Mouse (Mus musculus) gastrocnemius, adult 18-20 months (tissue): Measurements from ENCODE around the gene Il23a. TPM values are rescaled to one million over a fixed set of nuclear protein-coding genes. Genes with fewer than 3 reads are reported as not detected.
"Not testable (repeated sequence)": the region's sequence is repeated elsewhere in the genome, so short reads cannot be mapped to it uniquely, and the experiment has no call there.

Source experiments
- DNase-seq: peaks from one replicate; pipeline ENCODE4 v3.0.0; 2021; ENCODE audit warnings: low spot score
- total RNA-seq, 2 experiments: library from RNA; stranded (reverse); gene quantifications; 2 replicates each; pipeline ENCODE4 v1.2.3; 2021

Gene Il23a
- total RNA-seq, 2 experiments from 2014 or later = not detected

- DNase-seq = no peak
Measured at GRCm38 (mm10) chr10:128309654-128310053, 11.1 kb upstream of the Il23a start.

DNA sequence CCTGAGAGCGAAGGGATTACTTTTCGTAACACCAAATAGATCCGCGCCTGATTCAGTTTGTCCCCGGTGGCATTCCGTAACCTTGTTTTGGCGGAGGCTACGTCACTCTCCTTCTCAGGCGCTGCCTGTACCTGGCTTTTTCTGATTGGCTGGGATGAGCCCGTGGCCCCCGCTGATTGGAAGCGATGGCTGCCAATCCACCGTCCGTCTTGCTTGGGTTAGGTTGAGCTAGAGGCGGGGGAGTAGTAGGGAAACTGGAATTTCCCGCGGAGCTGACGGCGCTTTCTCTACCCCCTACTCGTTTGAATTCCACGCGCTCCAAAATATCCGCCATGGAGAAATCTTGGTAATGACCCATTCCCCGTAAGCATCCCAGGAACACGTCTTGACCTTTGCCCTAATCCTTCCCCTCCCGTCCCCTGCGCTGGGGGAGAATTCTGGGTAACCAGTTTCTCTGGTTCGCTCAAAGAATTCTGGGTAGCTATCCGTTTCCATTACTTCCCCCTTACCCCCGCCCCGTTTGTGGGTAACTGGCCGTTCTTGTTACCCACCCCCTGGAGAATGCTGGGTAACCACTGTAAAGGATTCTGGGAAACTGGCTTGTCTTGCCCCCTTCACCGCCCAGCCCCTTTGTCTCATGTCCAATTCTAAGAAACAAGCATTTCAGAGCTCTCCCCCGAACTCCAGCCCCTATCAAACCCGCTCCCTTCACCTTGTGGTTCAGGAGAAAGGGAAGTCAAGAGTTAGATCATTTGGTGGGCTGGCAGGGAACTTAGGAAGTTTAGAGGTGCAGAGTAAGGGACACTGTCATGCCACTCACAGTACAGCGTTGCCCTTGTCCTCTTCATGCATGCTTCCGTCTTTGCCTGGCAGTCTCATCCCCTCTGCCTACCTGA lies 4.8 kb upstream of the Il23a start, which contains the start of gene Pan2:
TSS of gene Pan2 (plus strand) at position 210 of the 896 bp plus-strand sequence.
- DNase-seq = peak; percentile 100

- no peak for DNase-seq
Measured at GRCm38 (mm10) chr10:128302785-128303125, 4.2 kb upstream of the Il23a start.

GRCm38 (mm10) chr10:128302357-128302756 lies 3.8 kb upstream of the Il23a start:
- DNase-seq = no peak

DNA sequence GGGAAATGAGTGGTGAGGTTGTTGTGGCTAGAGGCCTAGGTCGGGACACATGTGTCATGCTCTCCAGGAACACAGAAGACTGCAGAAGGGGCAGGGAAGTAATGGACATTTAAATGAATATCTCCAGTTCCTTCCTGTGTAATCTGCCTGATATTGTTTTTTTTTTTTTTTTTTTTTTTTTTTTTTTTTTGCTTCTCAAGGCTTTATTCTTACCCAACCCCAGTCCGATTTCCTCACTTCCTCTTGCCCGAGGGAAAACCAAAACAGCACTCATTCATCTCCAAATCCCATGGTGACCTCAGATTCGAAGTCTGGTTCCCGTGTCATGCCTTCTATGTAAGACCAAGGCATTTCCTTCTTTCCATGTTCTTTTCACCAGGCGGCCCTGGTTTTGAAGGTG lies 309 bp downstream of the Il23a start:
- no peak for DNase-seq

DNA sequence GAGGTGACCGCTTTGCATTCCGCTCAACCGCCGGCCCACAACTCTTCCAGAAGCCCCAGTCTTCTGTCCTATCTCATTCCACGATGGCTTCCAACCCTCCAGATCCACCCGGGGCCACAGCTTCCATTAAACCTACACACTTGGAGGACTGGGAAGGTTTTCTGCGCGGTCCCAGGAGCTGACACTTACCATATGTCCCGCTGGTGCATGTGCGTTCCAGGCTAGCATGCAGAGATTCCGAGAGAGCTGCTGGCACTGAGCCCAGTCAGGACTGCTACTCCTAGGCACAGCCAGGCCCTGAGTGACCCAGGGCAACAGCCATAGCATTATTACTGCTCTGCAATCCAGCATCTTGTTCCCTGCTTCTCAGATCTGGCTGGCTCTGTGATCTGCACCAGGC lies 930 bp downstream of the Il23a start:
- DNase-seq = no peak

GRCm38 (mm10) chr10:128297221-128297620 lies 1.3 kb downstream of the Il23a start:
- DNase-seq = no peak

DNA sequence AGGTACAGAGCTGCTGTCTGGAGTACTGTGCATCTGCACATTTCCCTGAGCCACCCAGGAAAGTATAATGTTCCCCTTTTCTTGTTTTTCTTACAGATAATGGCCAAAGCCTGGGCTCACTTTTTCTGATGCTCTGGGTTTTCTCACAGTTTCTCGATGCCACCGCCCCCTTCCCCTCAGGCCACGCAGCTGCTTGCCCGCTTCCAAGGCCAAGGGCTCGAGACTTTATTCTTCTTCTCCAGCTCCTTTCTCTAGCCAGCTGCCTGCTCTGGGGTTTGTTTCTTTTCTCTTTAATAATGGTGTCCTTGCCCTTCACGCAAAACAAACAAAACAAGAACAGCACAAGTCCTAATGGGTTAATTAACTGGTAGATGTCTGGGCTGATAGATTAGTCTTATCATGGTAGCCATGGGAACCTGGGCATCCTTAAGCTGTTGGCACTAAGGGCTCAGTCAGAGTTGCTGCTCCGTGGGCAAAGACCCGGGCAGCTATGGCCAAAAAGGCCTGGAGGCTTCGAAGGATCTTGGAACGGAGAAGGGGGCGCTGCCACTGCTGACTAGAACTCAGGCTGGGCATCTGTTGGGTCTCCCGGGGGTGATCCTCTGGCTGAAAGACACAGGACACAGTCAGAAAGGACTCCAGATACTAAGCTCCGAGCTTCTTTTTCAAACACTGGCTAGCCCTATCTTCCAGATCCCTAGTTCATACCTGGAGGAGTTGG lies 2.0 kb downstream of the Il23a start:
- DNase-seq = no peak

GRCm38 (mm10) chr10:128290594-128290993 lies 8.0 kb downstream of the Il23a start:
- DNase-seq = peak; percentile 25

DNA sequence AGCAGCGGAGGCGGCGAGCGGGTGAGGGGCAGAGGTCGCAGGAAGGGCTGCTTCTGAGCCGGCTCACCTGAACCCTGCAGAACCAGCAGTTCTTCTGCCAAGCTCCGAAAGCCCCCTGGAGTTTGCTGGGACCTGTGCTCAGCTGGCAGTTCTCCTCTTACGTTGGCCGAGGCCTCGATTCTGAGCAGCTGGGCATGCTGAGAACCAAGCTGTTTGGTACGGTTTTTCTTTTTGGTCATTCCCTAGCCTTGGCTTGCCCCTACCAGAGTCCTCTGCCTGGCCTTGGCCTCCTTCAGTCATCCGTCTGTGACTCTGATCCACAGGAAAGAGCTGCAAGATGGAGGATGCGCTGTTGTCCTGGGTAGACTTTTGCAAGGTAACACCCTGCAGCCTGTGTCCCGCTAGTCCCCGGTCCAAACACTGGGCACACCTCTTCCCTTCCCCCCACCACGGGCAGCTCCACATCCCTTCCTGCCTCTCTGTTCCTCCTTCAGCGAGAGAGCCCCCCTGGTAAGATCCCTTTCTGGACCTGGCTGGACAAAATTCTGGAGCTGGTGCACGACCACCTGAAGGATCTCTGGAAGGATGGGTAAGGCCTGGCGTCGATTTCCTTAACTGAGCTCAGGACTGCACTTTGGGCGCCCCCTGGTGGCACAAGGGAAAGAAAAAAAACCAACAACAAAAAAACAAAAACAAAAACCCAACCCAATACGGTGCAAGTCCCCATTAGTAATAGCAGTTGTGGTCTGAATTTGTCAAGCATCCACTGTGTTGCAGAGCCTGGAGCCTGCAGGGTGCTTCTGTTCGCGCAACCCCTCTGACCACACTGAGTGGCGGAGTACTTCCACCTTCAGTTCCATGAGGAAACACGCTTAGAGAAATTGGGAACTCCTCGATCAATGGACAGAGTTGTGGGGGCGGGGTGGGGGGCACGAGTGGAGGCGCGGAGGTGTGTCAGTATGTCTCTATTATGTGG lies 14.7 kb downstream of the Il23a start:
- DNase-seq = peak; percentile 51

DNA sequence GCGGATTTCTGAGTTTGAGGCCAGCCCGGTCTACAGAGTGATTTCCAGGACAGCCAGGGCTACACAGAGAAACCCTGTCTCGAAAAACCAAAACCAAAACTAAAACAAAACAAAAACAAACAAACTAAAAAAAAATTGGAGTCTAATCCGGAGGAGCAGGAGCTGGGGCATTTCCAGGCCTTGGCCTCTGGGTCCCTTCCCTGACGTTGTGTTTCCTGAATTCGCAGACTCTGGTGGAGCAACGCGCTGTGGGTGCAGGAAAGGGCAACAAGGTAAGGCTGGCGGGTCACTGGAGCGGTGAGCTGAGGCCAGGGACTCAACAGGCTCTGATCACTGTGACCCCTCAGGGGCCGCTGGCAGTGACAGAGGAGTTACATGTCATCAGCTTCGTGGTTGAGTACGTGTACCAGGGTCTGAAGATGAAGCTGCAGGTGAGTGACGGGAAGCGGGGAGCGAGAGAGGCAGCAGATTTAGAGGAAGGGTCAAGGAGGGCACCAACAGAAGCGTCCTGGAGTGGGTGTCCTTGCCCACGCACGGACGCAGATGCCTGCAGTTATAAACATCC lies 15.6 kb downstream of the Il23a start:
- DNase-seq = no peak

DNA sequence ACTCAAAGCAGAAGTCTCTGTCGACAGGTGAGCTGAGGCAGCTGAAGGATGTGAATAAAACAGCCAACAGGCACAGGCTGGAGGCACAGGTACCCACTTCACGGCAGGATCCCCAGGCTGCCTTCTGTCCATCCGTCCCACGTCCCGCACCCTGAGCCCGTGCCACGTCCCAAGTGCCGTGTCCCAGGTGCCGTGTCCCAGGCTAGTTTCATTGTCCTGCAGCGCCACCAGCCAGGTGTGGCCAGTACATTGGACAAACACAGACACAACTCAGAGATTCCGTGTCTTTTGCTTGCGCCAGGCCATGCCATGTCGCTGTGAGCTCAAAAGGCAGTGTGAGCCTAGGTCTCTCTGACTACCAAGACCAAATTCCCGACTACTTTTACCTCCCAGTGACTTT lies 16.9 kb downstream of the Il23a start:
- DNase-seq = no peak

DNA sequence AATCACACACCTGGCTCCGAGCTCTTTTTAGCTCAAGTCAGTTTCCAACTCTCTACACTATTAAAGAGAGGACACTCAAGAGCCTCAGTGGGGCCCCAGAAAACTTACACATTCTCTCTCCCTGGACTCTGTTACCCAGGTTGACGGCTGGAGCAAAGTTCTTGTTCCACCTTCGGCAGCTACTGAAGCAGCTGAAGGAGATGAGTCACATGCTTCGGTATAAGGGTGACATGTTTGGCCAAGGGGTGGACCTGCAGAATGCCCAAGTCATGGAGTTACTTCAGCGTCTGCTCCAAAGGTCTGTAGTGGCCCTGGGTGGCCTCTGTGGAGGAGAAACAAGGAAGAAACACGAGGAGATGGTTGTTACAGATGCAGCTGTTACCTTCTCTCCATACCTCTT lies 17.6 kb downstream of the Il23a start:
- DNase-seq = no peak

DNA sequence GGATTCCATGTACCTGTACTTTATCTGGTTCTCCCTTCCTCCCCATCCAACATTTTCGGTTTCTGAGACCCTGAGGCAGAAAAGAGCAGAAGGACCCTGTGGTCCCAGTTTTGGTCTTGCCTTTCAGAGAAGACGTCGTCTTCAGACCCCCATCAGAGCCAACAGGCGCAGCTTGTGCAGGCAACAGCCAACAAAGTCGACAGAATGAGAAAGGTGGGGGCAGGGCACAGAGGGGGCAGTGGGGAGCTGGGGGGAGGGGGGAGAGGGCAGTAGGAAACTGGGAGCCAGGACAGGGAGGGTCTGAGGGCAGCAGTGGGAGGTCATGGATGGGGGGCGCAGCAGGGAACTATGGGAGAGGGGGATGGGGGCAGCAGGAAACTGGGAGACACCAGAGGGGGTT lies 20.4 kb downstream of the Il23a start:
- no peak for DNase-seq

GRCm38 (mm10) chr10:128275374-128275773 lies 23.2 kb downstream of the Il23a start:
- DNase-seq = not testable (repeated sequence)

- DNase-seq = not testable (repeated sequence)
Measured at GRCm38 (mm10) chr10:128272819-128273439, 25.6 kb downstream of the Il23a start.

DNA sequence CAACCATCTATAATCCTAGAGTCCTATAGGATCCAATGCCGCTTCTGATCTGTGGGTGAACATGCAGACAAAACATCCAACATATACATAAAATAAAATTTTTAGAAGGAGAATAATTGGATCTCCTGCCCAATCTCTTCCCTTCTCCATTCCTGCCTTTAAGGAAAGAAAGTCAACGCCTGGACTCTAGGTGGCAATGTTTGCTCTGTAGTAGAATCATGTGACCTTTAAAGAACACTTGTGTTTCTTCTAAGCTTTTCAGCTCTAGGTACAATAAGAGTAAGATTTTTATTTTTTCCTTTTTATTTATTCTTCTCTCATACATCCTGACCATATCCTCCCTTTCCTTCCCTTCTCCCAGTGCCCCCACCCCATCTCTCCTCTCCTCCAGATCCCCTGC lies 26.7 kb downstream of the Il23a start:
- DNase-seq = no peak

DNA sequence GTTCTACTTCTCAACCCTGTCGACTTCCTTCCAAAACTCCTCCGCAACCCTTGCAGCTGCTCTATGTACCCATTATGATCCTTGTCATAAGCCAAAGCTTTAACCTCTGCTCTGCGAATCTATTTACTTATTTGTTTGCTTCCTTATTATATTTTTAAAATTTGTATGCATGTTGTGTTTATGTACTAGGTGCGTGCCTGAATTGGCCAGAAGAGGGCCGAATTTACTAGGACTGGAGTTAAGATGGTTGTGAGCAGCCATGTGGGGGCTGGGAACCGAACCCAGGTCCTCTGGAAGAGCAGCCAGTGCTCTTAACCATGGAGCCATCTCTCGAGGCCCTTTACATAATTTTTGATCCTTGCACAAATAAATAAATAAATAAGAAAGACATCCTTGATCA lies 27.7 kb downstream of the Il23a start:
- no peak for DNase-seq

DNA sequence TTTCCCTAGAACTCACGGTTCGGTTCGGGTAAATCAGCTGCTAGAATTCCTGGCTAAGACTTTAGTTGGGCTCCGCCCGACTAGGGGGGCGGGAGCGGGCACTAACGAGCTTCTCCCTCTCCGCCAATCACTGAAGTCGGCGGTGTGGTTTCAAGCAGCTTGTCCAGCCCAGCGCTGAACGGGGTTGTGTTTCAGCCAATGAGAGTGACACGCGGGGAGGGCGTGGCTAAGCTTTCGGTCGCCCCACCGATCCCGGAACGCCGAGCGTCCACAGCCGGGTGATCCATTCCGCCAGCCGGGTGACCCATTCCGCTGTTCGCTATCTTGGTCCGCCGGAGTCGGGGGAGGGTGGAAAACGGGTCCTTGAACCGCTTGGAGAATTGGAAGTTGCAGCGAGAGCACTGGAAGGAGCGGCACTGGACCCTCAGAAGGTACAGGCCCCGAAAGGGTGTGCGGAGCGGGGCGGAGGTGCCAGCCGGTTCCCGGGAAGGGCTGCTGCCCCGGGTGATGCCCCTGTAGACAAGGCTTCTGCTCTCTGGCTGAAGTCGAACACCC lies 28.2 kb downstream of the Il23a start, which contains the start of gene Stat2:
TSS of gene Stat2 (plus strand) at position 273 of the 555 bp plus-strand sequence.
- DNase-seq = peak; percentile 98

GRCm38 (mm10) chr10:128269206-128269910 lies 29.2 kb downstream of the Il23a start:
- no peak for DNase-seq
